Mouse (Mus musculus) kidney, postnatal 0 days (tissue): ENCODE results near the gene Mrpl9. TPM values are rescaled to one million over a fixed set of nuclear protein-coding genes. Genes with fewer than 3 reads are reported as not detected.
A peak's percentile ranks its signal among the peaks of the same experiment; 100 is the strongest.

Experiments used
- ATAC-seq: fragments of 200-750 bp; cut with Nextera tagmentation; replicated peaks from 2 replicates; pipeline ENCODE4 v1.8.0; 2017; ENCODE audit warnings: low read depth, moderate number of reproducible peaks, moderate TSS enrichment, moderate library complexity; ENCODE audit not compliant: low FRiP score
- DNase-seq: peaks from one replicate; pipeline ENCODE4 v3.0.0-alpha.2; 2016; ENCODE audit warnings: low spot score
- H3K27ac ChIP-seq: fragments of 300-500 bp; sonication (generic); 2 replicates; pipeline ENCODE4 v1.5.1; 2014; ENCODE audit warnings: mild to moderate bottlenecking
- H3K27me3 ChIP-seq: fragments of 300-500 bp; sonication (generic); 2 replicates; pipeline ENCODE4 v1.6.1; 2014; ENCODE audit warnings: low read length, mixed read lengths; ENCODE audit not compliant: insufficient read depth
- H3K36me3 ChIP-seq: fragments of 300-500 bp; sonication (generic); 2 replicates; pipeline ENCODE4 v1.6.1; 2014; ENCODE audit warnings: low read length, mixed read lengths; ENCODE audit not compliant: insufficient read depth
- H3K4me1 ChIP-seq: fragments of 300-500 bp; sonication (generic); replicated peaks from 2 replicates; pipeline ENCODE4 v1.6.1; 2014; ENCODE audit warnings: antibody characterized with exemption, low read length, mixed read lengths; ENCODE audit not compliant: insufficient read depth
- H3K4me2 ChIP-seq: fragments of 300-500 bp; sonication (generic); 2 replicates; pipeline ENCODE4 v1.6.1; 2014; ENCODE audit warnings: mild to moderate bottlenecking, low read length, moderate library complexity, mixed read lengths
- H3K4me3 ChIP-seq: fragments of 300-500 bp; sonication (generic); replicated peaks from 2 replicates; pipeline ENCODE4 v1.5.1; 2014; ENCODE audit warnings: low read depth, low read length
- H3K9ac ChIP-seq: fragments of 300-500 bp; sonication (generic); 2 replicates; pipeline ENCODE4 v1.6.1; 2014; ENCODE audit warnings: low read depth, low read length
- H3K9me3 ChIP-seq: fragments of 300-500 bp; sonication (generic); replicated peaks from 2 replicates; pipeline ENCODE4 v1.6.1; 2016; ENCODE audit warnings: low read length, inconsistent platforms, mixed read lengths
- CTCF ChIP-seq: IDR thresholded peaks from 2 replicates; pipeline ENCODE4 v1.5.1; 2016; ENCODE audit warnings: antibody characterized with exemption, low read depth, mild to moderate bottlenecking, moderate library complexity
- WGBS: fragments of 180-500 bp; shearing (Covaris S2); extraction: QIAGEN DNeasy Blood & Tissue Kit; methylation state at CpG from one replicate; pipeline ENCODE4 v1.1.7; 2014; 5-methylcytosine and 5-hydroxymethylcytosine counted together
- polyA plus RNA-seq: library from polyadenylated mRNA; unstranded; fragments of >200 nt; fragmentation: Nextera tagmentation; extraction: Ambion mirVana; gene quantifications from 2 replicates; pipeline ENCODE4 v1.2.1, GENCODE M21; 2015

Gene Mrpl9
- polyA plus RNA-seq, 1 experiment from 2014 or later, result 52.7 TPM

- Histone ChIP-seq H3K4me3 (no peak overlapping the region), H3K36me3 (no peaks in the 10 kb centered on the region), H3K27me3 (no peaks in the 10 kb centered on the region), H3K9me3 (no peaks in the 10 kb centered on the region), H3K27ac (no peak overlapping the region), H3K4me1 (no peaks in the 10 kb centered on the region), H3K4me2 (no peak overlapping the region), H3K9ac (no peak overlapping the region)
- ATAC-seq, result no peak
- WGBS, result 88% methylated on average over 2 of the region's 2 CpGs
- TF ChIP-seq CTCF, result no peak
- DNase-seq, result no peak
These were observed 16.7 kb downstream of the Mrpl9 start for GRCm38 (mm10) chr3:94459834-94460233.

- Histone ChIP-seq H3K9ac (no peak overlapping the region), H3K4me2 (no peak overlapping the region), H3K36me3 (no peaks in the 10 kb centered on the region), H3K4me1 (no peaks in the 10 kb centered on the region), H3K4me3 (no peak overlapping the region), H3K9me3 (no peaks in the 10 kb centered on the region), H3K27ac (no peak overlapping the region), H3K27me3 (no peaks in the 10 kb centered on the region)
- ATAC-seq (0 out of 2 replicates have a peak, but pooled peaks have one; percentile 46), DNase-seq (no peak)
- no peak for TF ChIP-seq CTCF
- 54% methylated on average over 11 of the region's 11 CpGs for WGBS
These were observed 20.9 kb downstream of the Mrpl9 start for GRCm38 (mm10) chr3:94463926-94464578.

- DNase-seq, result no peak
- no peak overlapping the region for H3K9ac ChIP-seq
- no peak for ATAC-seq
- no peak overlapping the region for H3K4me2 ChIP-seq
- H3K27ac ChIP-seq, result no peak overlapping the region
- no peaks in the 10 kb centered on the region for H3K36me3 ChIP-seq
- no peaks in the 10 kb centered on the region for H3K9me3 ChIP-seq
- no peak for TF ChIP-seq CTCF
- no peaks in the 10 kb centered on the region for H3K27me3 ChIP-seq
- 69% methylated on average over 13 of the region's 13 CpGs for WGBS
- H3K4me1 ChIP-seq, result no peaks in the 10 kb centered on the region
- H3K4me3 ChIP-seq, result no peak overlapping the region
These were observed 22.7 kb downstream of the Mrpl9 start for GRCm38 (mm10) chr3:94465632-94466430.

- Histone ChIP-seq H3K4me1 (no peaks in the 10 kb centered on the region), H3K27ac (no peak overlapping the region), H3K36me3 (no peaks in the 10 kb centered on the region), H3K4me3 (no peak overlapping the region), H3K4me2 (no peak overlapping the region), H3K9ac (no peak overlapping the region), H3K9me3 (no peaks in the 10 kb centered on the region), H3K27me3 (no peaks in the 10 kb centered on the region)
- DNase-seq, result no peak
- ATAC-seq, result no peak
- 56% methylated on average over 3 of the region's 3 CpGs for WGBS
- no peak for TF ChIP-seq CTCF
These were observed 25.8 kb downstream of the Mrpl9 start for GRCm38 (mm10) chr3:94468931-94469330.

GRCm38 (mm10) chr3:94472447-94473114 is 29.5 kb downstream of the Mrpl9 start:
- Histone ChIP-seq H3K4me1 (no peaks in the 10 kb centered on the region), H3K4me3 (no peak overlapping the region), H3K9me3 (no peaks in the 10 kb centered on the region), H3K36me3 (no peaks in the 10 kb centered on the region), H3K27ac (no peak overlapping the region), H3K4me2 (peak overlapping the region; percentile 40), H3K9ac (no peak overlapping the region), H3K27me3 (no peaks in the 10 kb centered on the region)
- ATAC-seq (peak; percentile 76; the same call in 1 of the 2 replicates), DNase-seq (peak; percentile 62)
- 9% methylated on average over 28 of the region's 28 CpGs for WGBS
- no peak for TF ChIP-seq CTCF

GRCm38 (mm10) chr3:94473115-94473505 is 30.0 kb downstream of the Mrpl9 start:
- Histone ChIP-seq H3K4me1 (no peaks in the 10 kb centered on the region), H3K36me3 (no peaks in the 10 kb centered on the region), H3K27me3 (no peaks in the 10 kb centered on the region), H3K9me3 (no peaks in the 10 kb centered on the region), H3K27ac (no peak overlapping the region), H3K9ac (no peak overlapping the region), H3K4me3 (no peak overlapping the region), H3K4me2 (peak overlapping the region; percentile 40; the same call in 1 of the 2 replicates)
- TF ChIP-seq CTCF, result no peak
- ATAC-seq (no peak), DNase-seq (no peak)
- WGBS, result 28% methylated on average over 10 of the region's 10 CpGs
